Mouse (Mus musculus) CH12.LX (cell line): ENCODE data around the gene Spdya. TPM values are rescaled to one million over a fixed set of nuclear protein-coding genes. Genes with fewer than 3 reads are reported as not detected.
A peak's percentile ranks its signal among the peaks of the same experiment; 100 is the strongest.

Experiments used
- DNase-seq: peaks from one replicate; pipeline ENCODE4 v3.0.0-alpha.2; 2013; ENCODE audit errors: extremely low read depth
- H3K27ac ChIP-seq: 2 replicates; pipeline ENCODE4 v1.5.1; 2012; ENCODE audit warnings: low read depth, mild to moderate bottlenecking, control low read depth, moderate library complexity; ENCODE audit not compliant: insufficient read depth
- H3K27me3 ChIP-seq: replicated peaks from 2 replicates; pipeline ENCODE3; 2012; ENCODE audit warnings: inconsistent platforms
- H3K36me3 ChIP-seq, 2 experiments: replicated peaks in 1 of 2; 2 replicates each; pipeline versions ENCODE3 to v1.6.1; 2012; ENCODE audit warnings: inconsistent platforms in 1 of 2, low read length in 1 of 2, mild to moderate bottlenecking in 1 of 2, mixed read lengths in 1 of 2, moderate library complexity in 1 of 2; ENCODE audit not compliant: control insufficient read depth in 1 of 2, insufficient read depth in 1 of 2
- H3K4me1 ChIP-seq, 2 experiments: 2 replicates each; pipeline ENCODE4 v1.6.1; 2012; ENCODE audit warnings: inconsistent platforms in 1 of 2, moderate library complexity in 1 of 2; ENCODE audit not compliant: insufficient read depth in 2 of 2, control insufficient read depth in 1 of 2
- H3K4me2 ChIP-seq: 2 replicates; pipeline ENCODE4 v1.6.1; 2012; ENCODE audit warnings: low read depth, mild to moderate bottlenecking, control low read depth; ENCODE audit not compliant: poor library complexity, insufficient read depth, severe bottlenecking
- H3K4me3 ChIP-seq, 3 experiments: fragments of 150-350 bp in 1 of 3; sonication (generic) in 1 of 3; replicated peaks in 1 of 3; 2 replicates each; pipeline versions ENCODE3 to v1.5.1; 2011 to 2012; ENCODE audit warnings: low read depth in 2 of 3, low read length in 2 of 3, mild to moderate bottlenecking in 2 of 3, moderate library complexity in 2 of 3, control low read depth in 1 of 3, improper control_type of control experiment in 1 of 3, inconsistent platforms in 1 of 3, mixed read lengths in 1 of 3; ENCODE audit not compliant: poor library complexity in 1 of 3
- H3K79me2 ChIP-seq: replicated peaks from 2 replicates; pipeline ENCODE4 v1.6.1; 2012; ENCODE audit warnings: mild to moderate bottlenecking, moderate library complexity; ENCODE audit not compliant: control insufficient read depth, poor library complexity, insufficient read depth, severe bottlenecking; ENCODE audit errors: extremely low read depth
- H3K9ac ChIP-seq: 2 replicates; pipeline ENCODE4 v1.6.1; 2012; ENCODE audit warnings: low read depth, mild to moderate bottlenecking, control low read depth, moderate library complexity; ENCODE audit not compliant: insufficient read depth
- H3K9me3 ChIP-seq: replicated peaks from 2 replicates; pipeline ENCODE3; 2012; ENCODE audit warnings: low read length, inconsistent platforms, mixed read lengths
- BHLHE40 ChIP-seq: IDR thresholded peaks from 2 replicates; pipeline ENCODE4 v1.6.1; 2011; ENCODE audit warnings: mild to moderate bottlenecking, low read depth, low read length, improper control_type of control experiment
- CHD2 ChIP-seq: IDR thresholded peaks from 2 replicates; pipeline ENCODE4 v1.6.1; 2011; ENCODE audit warnings: low read length, improper control_type of control experiment
- CTCF ChIP-seq, 2 experiments: IDR thresholded peaks in 1 of 2; conservative IDR thresholded peaks in 1 of 2; 2 replicates each; pipeline ENCODE4 v1.5.1; 2011 to 2012; ENCODE audit warnings: low read depth in 2 of 2, low read length in 2 of 2, improper control_type of control experiment in 1 of 2, inconsistent platforms in 1 of 2, mild to moderate bottlenecking in 1 of 2, moderate library complexity in 1 of 2
- E2F4 ChIP-seq: IDR thresholded peaks from 2 replicates; pipeline ENCODE4 v1.6.1; 2011; ENCODE audit warnings: low read depth, low read length, improper control_type of control experiment; ENCODE audit not compliant: insufficient replicate concordance
- ELF1 ChIP-seq: IDR thresholded peaks from 2 replicates; pipeline ENCODE4 v1.6.1; 2014; ENCODE audit warnings: low read depth, mild to moderate bottlenecking, inconsistent platforms, low read length, improper control_type of control experiment
- EP300 ChIP-seq: IDR thresholded peaks from 2 replicates; pipeline ENCODE4 v1.6.1; 2011; ENCODE audit warnings: low read length, improper control_type of control experiment
- ETS1 ChIP-seq: conservative IDR thresholded peaks from 2 replicates; pipeline ENCODE4 v1.6.1; 2012; ENCODE audit warnings: low read depth, mild to moderate bottlenecking, inconsistent platforms, low read length, improper control_type of control experiment, moderate library complexity
- GABPA ChIP-seq: IDR thresholded peaks from 2 replicates; pipeline ENCODE4 v1.6.1; 2012; ENCODE audit warnings: low read depth, low read length, improper control_type of control experiment, inconsistent platforms; ENCODE audit not compliant: insufficient replicate concordance
- HCFC1 ChIP-seq: IDR thresholded peaks from 2 replicates; pipeline ENCODE4 v1.6.1; 2012; ENCODE audit warnings: low read depth, mild to moderate bottlenecking, inconsistent platforms, low read length, improper control_type of control experiment
- IRF4 ChIP-seq: IDR thresholded peaks from 2 replicates; pipeline ENCODE4 v1.6.1; 2014; ENCODE audit warnings: low read depth, mild to moderate bottlenecking, inconsistent platforms, low read length, improper control_type of control experiment
- KAT2A ChIP-seq: IDR thresholded peaks from 2 replicates; pipeline ENCODE4 v1.6.1; 2012; ENCODE audit warnings: low read length, improper control_type of control experiment, inconsistent platforms; ENCODE audit not compliant: insufficient replicate concordance
- MAFK ChIP-seq: IDR thresholded peaks from 2 replicates; pipeline ENCODE4 v1.6.1; 2011; ENCODE audit warnings: low read length, improper control_type of control experiment; ENCODE audit not compliant: insufficient replicate concordance
- MAX ChIP-seq: IDR thresholded peaks from 2 replicates; pipeline ENCODE4 v1.6.1; 2011; ENCODE audit warnings: low read length, improper control_type of control experiment
- MEF2A ChIP-seq: IDR thresholded peaks from 2 replicates; pipeline ENCODE4 v1.6.1; 2014; ENCODE audit warnings: low read depth, mild to moderate bottlenecking, inconsistent platforms, low read length, improper control_type of control experiment, borderline replicate concordance
- MXI1 ChIP-seq: IDR thresholded peaks from 2 replicates; pipeline ENCODE4 v1.6.1; 2011; ENCODE audit warnings: mild to moderate bottlenecking, low read depth, low read length, improper control_type of control experiment
- MYC ChIP-seq: IDR thresholded peaks from 2 replicates; pipeline ENCODE4 v1.6.1; 2011; ENCODE audit warnings: low read depth, mild to moderate bottlenecking, improper control_type of control experiment, low read length
- NELFE ChIP-seq: IDR thresholded peaks from 2 replicates; pipeline ENCODE4 v1.6.1; 2011; ENCODE audit warnings: low read depth, low read length, improper control_type of control experiment
- NRF1 ChIP-seq: IDR thresholded peaks from 2 replicates; pipeline ENCODE4 v1.6.1; 2014; ENCODE audit warnings: low read depth, mild to moderate bottlenecking, inconsistent platforms, low read length, improper control_type of control experiment, moderate library complexity
- PAX5 ChIP-seq: IDR thresholded peaks from 2 replicates; pipeline ENCODE4 v1.6.1; 2012; ENCODE audit warnings: low read length, inconsistent platforms, mixed read lengths
- POLR2A ChIP-seq: IDR thresholded peaks from 2 replicates; pipeline ENCODE4 v1.6.1; 2011; ENCODE audit warnings: low read depth, mild to moderate bottlenecking, improper control_type of control experiment, low read length
- POLR2AphosphoS2 ChIP-seq: IDR thresholded peaks from 2 replicates; pipeline ENCODE4 v1.6.1; 2011; ENCODE audit warnings: low read depth, low read length, improper control_type of control experiment
- RAD21 ChIP-seq: IDR thresholded peaks from 2 replicates; pipeline ENCODE4 v1.6.1; 2011; ENCODE audit warnings: low read depth, mild to moderate bottlenecking, low read length, improper control_type of control experiment, moderate library complexity
- RCOR1 ChIP-seq: conservative IDR thresholded peaks from 2 replicates; pipeline ENCODE4 v1.6.1; 2012; ENCODE audit warnings: low read depth, mild to moderate bottlenecking, inconsistent platforms, low read length, improper control_type of control experiment
- SIN3A ChIP-seq: IDR thresholded peaks from 2 replicates; pipeline ENCODE4 v1.6.1; 2012; ENCODE audit warnings: low read length, improper control_type of control experiment, inconsistent platforms
- TBP ChIP-seq: conservative IDR thresholded peaks from 2 replicates; pipeline ENCODE4 v1.6.1; 2011; ENCODE audit warnings: low read depth, low read length, improper control_type of control experiment
- TCF12 ChIP-seq: IDR thresholded peaks from 2 replicates; pipeline ENCODE4 v1.6.1; 2014; ENCODE audit warnings: low read depth, mild to moderate bottlenecking, inconsistent platforms, low read length, improper control_type of control experiment
- USF1 ChIP-seq: IDR thresholded peaks from 2 replicates; pipeline ENCODE4 v1.6.1; 2014; ENCODE audit warnings: low read depth, mild to moderate bottlenecking, inconsistent platforms, low read length, improper control_type of control experiment
- USF2 ChIP-seq: conservative IDR thresholded peaks from 2 replicates; pipeline ENCODE4 v1.6.1; 2011; ENCODE audit warnings: low read depth, low read length, improper control_type of control experiment
- ZC3H11A ChIP-seq: IDR thresholded peaks from 2 replicates; pipeline ENCODE4 v1.6.1; 2012; ENCODE audit warnings: low read depth, mild to moderate bottlenecking, inconsistent platforms, low read length, improper control_type of control experiment
- ZKSCAN1 ChIP-seq: IDR thresholded peaks from 2 replicates; pipeline ENCODE4 v1.6.1; 2012; ENCODE audit warnings: low read depth, inconsistent platforms, low read length, improper control_type of control experiment, borderline replicate concordance
- ZMIZ1 ChIP-seq: IDR thresholded peaks from 2 replicates; pipeline ENCODE4 v1.6.1; 2012; ENCODE audit warnings: low read depth, mild to moderate bottlenecking, inconsistent platforms, low read length, improper control_type of control experiment
- ZNF384 ChIP-seq: IDR thresholded peaks from 2 replicates; pipeline ENCODE4 v1.6.1; 2012; ENCODE audit warnings: low read depth, low read length, improper control_type of control experiment, inconsistent platforms
- dilution Hi-C: fragments of 300-500 bp; cut with MboI; formaldehyde crosslinking; loops from 2 replicates; pipeline ENCODE4 v1.14.3; 2020; ENCODE audit warnings: low sequenced_read_pairs; ENCODE audit not compliant: extremely low pct_unique_long_range_greater_than_20kb, extremely low pct_ligation_motif_present
- in situ Hi-C: fragments of 300-500 bp; cut with MboI; formaldehyde crosslinking; loops from 3 replicates; pipeline ENCODE4 v1.14.3; 2019; ENCODE audit warnings: low sequenced_read_pairs, low pct_ligation_motif_present, low pct_unique_long_range_greater_than_20kb, mixed read lengths
- polyA plus RNA-seq: library from polyadenylated mRNA; unstranded; fragments of >175 nt; gene quantifications from 2 replicates; pipeline ENCODE4 v1.2.1, GENCODE M21; 2012; ENCODE audit warnings: low read depth; ENCODE audit not compliant: insufficient read length
- total RNA-seq, 2 experiments: library from RNA; depleted of rRNA; stranded (reverse); fragments of 300-350 nt in 1 of 2; fragments of >200 nt in 1 of 2; gene quantifications; 2 replicates each; pipeline ENCODE4 v1.2.3; 2012 to 2014

Spdya gene
- total and polyA plus RNA-seq, 3 experiments, result 0.04 to 0.80 TPM; not detected in 1

GRCm38 (mm10) chr17:71598659-71599554 lies 47.0 kb downstream of the Spdya start (continued):
- TF ChIP-seq SIN3A, result peak; percentile 97
- TF ChIP-seq ZC3H11A, result no peak
- TF ChIP-seq ZKSCAN1, result no peak
- peak; percentile 79; the same call in 1 of the 2 replicates for TF ChIP-seq NELFE
- TF ChIP-seq TBP, result peak; percentile 99
- TF ChIP-seq HCFC1, result peak; percentile 88
- peak; percentile 57 for TF ChIP-seq NRF1
- TF ChIP-seq GABPA, result peak; percentile 96
- peak; percentile 93 for TF ChIP-seq MAX

- Histone ChIP-seq H3K36me3 (peaks cover 8 to 22% of the 10 kb centered on the region in 2 experiments), H3K27me3 (no peaks in the 10 kb centered on the region), H3K79me2 (peaks cover 46% of the 10 kb centered on the region), H3K9ac (peak within 1 kb of the TSS; percentile 75), H3K27ac (peak within 1 kb of the TSS; percentile 18), H3K4me2 (peak within 1 kb of the TSS; percentile 68), H3K4me1 (peaks cover 2 to 22% of the 10 kb centered on the region in 2 experiments; a peak in 3 of 4 replicates), H3K4me3 (peak within 1 kb of the TSS; percentile 87 to 100 (median 97)), H3K9me3 (no peaks in the 10 kb centered on the region)
- in situ Hi-C loops, result no loop called here
- dilution Hi-C loops, result no loop called here
- DNase-seq, result peak; percentile 96
- TF ChIP-seq ETS1, result peak; percentile 45; the same call in 1 of the 2 replicates
- no peak for TF ChIP-seq E2F4
- 0 out of 2 replicates have a peak, but pooled peaks have one; percentile 54 for TF ChIP-seq RCOR1
- peak; percentile 89 for TF ChIP-seq NELFE
- TF ChIP-seq NRF1, result peak; percentile 97
- peak; percentile 99 for TF ChIP-seq MXI1
- TF ChIP-seq MAFK, result no peak
- TF ChIP-seq BHLHE40, result peak; percentile 29; the same call in 1 of the 2 replicates
- TF ChIP-seq ZNF384, result no peak
- no peak for TF ChIP-seq GABPA
- peak; percentile 57; the same call in 1 of the 2 replicates for TF ChIP-seq IRF4
- peak; percentile 34 for TF ChIP-seq USF2
- no peak for TF ChIP-seq ZC3H11A
- no peak for TF ChIP-seq PAX5
- peak; percentile 99 for TF ChIP-seq MAX
- no peak for TF ChIP-seq EP300
- no peak for TF ChIP-seq ZKSCAN1
- peak; percentile 86 for TF ChIP-seq HCFC1
- peak; percentile 85; the same call in 1 of the 2 replicates for TF ChIP-seq KAT2A
- 0 out of 2 replicates have a peak, but pooled peaks have one; percentile 47 for TF ChIP-seq CHD2
- TF ChIP-seq ZMIZ1, result peak; percentile 84
- peak; percentile 91 for TF ChIP-seq POLR2A
- peak; percentile 95 for TF ChIP-seq TCF12
- TF ChIP-seq SIN3A, result peak; percentile 96
- peak; percentile 83; the same call in 1 of the 2 replicates for TF ChIP-seq POLR2AphosphoS2
- no peak for TF ChIP-seq RAD21
- peak; percentile 99 for TF ChIP-seq MYC
- peak; percentile 72 for TF ChIP-seq MEF2A
- TF ChIP-seq TBP, result peak; percentile 83
- peak; percentile 86 for TF ChIP-seq USF1
- peak; percentile 96 for TF ChIP-seq ELF1
- TF ChIP-seq CTCF (conservative IDR thresholded peaks at IDR 0.05 in 1 of 2, IDR thresholded peaks at IDR 0.05 in 1 of 2; ENCODE audit: low read depth in 2 of 2, low read length in 2 of 2), result no peak
Measured at GRCm38 (mm10) chr17:71615638-71616318, 63.9 kb downstream of the Spdya start, which contains the start of gene Wdr43. TSS of gene Wdr43 (plus strand) at chr17:71615895.
